Mouse (Mus musculus) cerebellum, adult 2 months (tissue): ENCODE data around the gene Meioc. TPM values are rescaled to one million over a fixed set of nuclear protein-coding genes. Genes with fewer than 3 reads are reported as not detected.
"Not testable (repeated sequence)": the region's sequence is repeated elsewhere in the genome, so short reads cannot be mapped to it uniquely, and the experiment has no call there.

Experiments used
- DNase-seq, 2 experiments: peaks; one replicate each; pipeline ENCODE4 v3.0.0; 2021
- H3K27ac ChIP-seq: fragments of 200-500 bp; 2 replicates; pipeline ENCODE4 v1.5.1; 2012; ENCODE audit warnings: low read length, control low read depth, inconsistent platforms; ENCODE audit not compliant: insufficient read depth
- H3K27me3 ChIP-seq: fragments of 200-500 bp; 2 replicates; pipeline ENCODE4 v1.6.1; 2012; ENCODE audit warnings: inconsistent platforms, mild to moderate bottlenecking, low read length, moderate library complexity; ENCODE audit not compliant: control insufficient read depth, insufficient read depth
- H3K4me1 ChIP-seq: fragments of 200-500 bp; 2 replicates; pipeline ENCODE4 v1.6.1; 2011; ENCODE audit warnings: low read length; ENCODE audit not compliant: control insufficient read depth, insufficient read depth
- H3K4me3 ChIP-seq: fragments of 200-500 bp; replicated peaks from 2 replicates; pipeline ENCODE3; 2011; ENCODE audit warnings: mild to moderate bottlenecking, low read depth, low read length, control low read depth; ENCODE audit not compliant: insufficient read depth
- CTCF ChIP-seq: fragments of 200-500 bp; IDR thresholded peaks from 2 replicates; pipeline ENCODE4 v1.5.1; 2011; ENCODE audit warnings: low read depth, mild to moderate bottlenecking, control low read depth, low read length, moderate library complexity, borderline replicate concordance; ENCODE audit not compliant: insufficient read depth
- POLR2A ChIP-seq: fragments of 200-500 bp; IDR thresholded peaks from 2 replicates; pipeline ENCODE4 v1.6.1; 2011; ENCODE audit warnings: low read length, control low read depth, borderline replicate concordance; ENCODE audit not compliant: insufficient read depth
- WGBS: fragments of 180-500 bp; shearing (Covaris S2); methylation state at CpG from one replicate; pipeline ENCODE4 v1.1.7; 2018; 5-methylcytosine and 5-hydroxymethylcytosine counted together
- polyA plus RNA-seq: library from polyadenylated mRNA; depleted of rRNA; stranded (reverse); fragments of >200 nt; gene quantifications from 2 replicates; pipeline ENCODE4 v1.2.3, GENCODE M21; 2012; rRNA removed

Meioc gene
- polyA plus RNA-seq, 1 experiment: not detected

- WGBS: 12% methylated on average over 9 of the region's 9 CpGs
- H3K4me1 ChIP-seq: peaks cover 3% of the 10 kb centered on the region
- DNase-seq: no peak
- H3K27me3 ChIP-seq: no peaks in the 10 kb centered on the region
- peak overlapping the region; percentile 87 for H3K27ac ChIP-seq
- TF ChIP-seq CTCF: no peak
- TF ChIP-seq POLR2A: no peak
- peak overlapping the region; percentile 89 for H3K4me3 ChIP-seq
Measured at GRCm38 (mm10) chr11:102698018-102698476, 34.5 kb downstream of the Meioc start.

- not testable (repeated sequence) for H3K27ac ChIP-seq, H3K4me1 ChIP-seq, H3K4me3 ChIP-seq, H3K27me3 ChIP-seq, DNase-seq
- 92% methylated on average over 6 of the region's 6 CpGs for WGBS
Measured at GRCm38 (mm10) chr11:102702206-102702605, 38.7 kb downstream of the Meioc start.

DNA sequence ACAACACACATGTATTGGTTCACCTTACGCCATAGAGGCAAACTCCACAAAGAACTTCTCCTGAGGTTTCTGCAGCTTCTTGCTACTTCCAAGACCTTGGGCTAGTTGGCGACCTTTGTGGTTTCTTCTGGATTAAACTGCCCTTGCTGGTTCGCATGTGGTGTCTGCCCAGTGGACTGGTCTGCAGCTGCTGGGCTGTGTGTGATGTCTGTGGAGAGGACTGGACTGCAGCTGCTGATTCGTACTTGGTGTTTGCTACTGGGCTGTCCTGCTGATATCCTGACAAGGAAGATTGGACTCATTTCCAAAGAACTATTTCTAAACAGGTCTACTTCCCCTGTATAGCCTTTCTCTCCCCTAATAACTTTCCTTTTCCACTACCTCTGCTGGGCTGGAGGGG, 48.9 kb downstream of the Meioc start:
- 94% methylated on average over 4 of the region's 4 CpGs for WGBS
- Histone ChIP-seq H3K27ac (no peak overlapping the region), H3K4me3 (no peak overlapping the region), H3K27me3 (no peaks in the 10 kb centered on the region), H3K4me1 (no peaks in the 10 kb centered on the region)
- TF ChIP-seq CTCF: no peak
- TF ChIP-seq POLR2A: no peak
- DNase-seq: no peak

- WGBS: 74% methylated on average over 2 of the region's 2 CpGs
- DNase-seq, H3K4me1 ChIP-seq, H3K27me3 ChIP-seq, H3K27ac ChIP-seq, H3K4me3 ChIP-seq: not testable (repeated sequence)
- TF ChIP-seq CTCF: peak; percentile 31; the same call in 1 of the 2 replicates
Measured at GRCm38 (mm10) chr11:102714578-102714977, 51.1 kb downstream of the Meioc start.

- Histone ChIP-seq H3K4me3 (no peak overlapping the region), H3K27ac (no peak overlapping the region), H3K27me3 (no peaks in the 10 kb centered on the region), H3K4me1 (no peaks in the 10 kb centered on the region)
- DNase-seq: no peak
- 79% methylated on average over 7 of the region's 7 CpGs for WGBS
- no peak for TF ChIP-seq CTCF
- no peak for TF ChIP-seq POLR2A
Measured at GRCm38 (mm10) chr11:102716135-102716534, 52.6 kb downstream of the Meioc start.

- H3K27me3 ChIP-seq: no peaks in the 10 kb centered on the region
- WGBS: 19% methylated on average over 3 of the region's 3 CpGs
- DNase-seq: no peak
- peak; percentile 53; the same call in 1 of the 2 replicates for TF ChIP-seq CTCF
- no peak for TF ChIP-seq POLR2A
- H3K27ac ChIP-seq: no peak overlapping the region
- H3K4me3 ChIP-seq: no peak overlapping the region
- H3K4me1 ChIP-seq: no peaks in the 10 kb centered on the region; the same call in none of the 2 replicates
Measured at GRCm38 (mm10) chr11:102725574-102725973, 62.1 kb downstream of the Meioc start.

DNA sequence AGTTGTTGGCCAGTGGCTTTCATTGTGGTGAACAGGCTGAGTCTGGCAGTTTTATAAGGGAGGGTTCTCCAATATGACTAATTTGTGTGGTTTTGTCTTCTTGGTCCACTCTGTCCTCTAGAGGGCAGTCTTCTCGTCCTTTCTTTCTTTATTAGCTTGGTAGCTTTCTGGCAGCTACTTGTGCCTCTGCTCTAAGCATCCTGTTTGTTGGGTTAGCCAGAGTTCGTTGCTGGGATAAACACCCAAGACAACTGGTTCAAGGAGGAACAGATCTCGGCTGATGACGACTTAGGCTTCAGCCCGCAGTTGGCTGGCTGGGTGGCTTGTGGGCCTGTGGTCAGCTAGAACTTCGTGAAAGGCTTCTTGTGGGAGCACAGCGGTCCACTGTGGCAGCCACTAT, 65.1 kb downstream of the Meioc start:
- WGBS: 25% methylated on average over 7 of the region's 7 CpGs
- peaks cover 12% of the 10 kb centered on the region for H3K4me1 ChIP-seq
- no peak overlapping the region for H3K4me3 ChIP-seq
- peak; percentile 47 to 74 for DNase-seq
- H3K27me3 ChIP-seq: no peaks in the 10 kb centered on the region
- TF ChIP-seq CTCF (peak; percentile 41; the same call in 1 of the 2 replicates), POLR2A (no peak)
- no peak overlapping the region for H3K27ac ChIP-seq

GRCm38 (mm10) chr11:102729835-102730234, 66.3 kb downstream of the Meioc start:
- no peak for DNase-seq
- Histone ChIP-seq H3K27ac (no peak overlapping the region), H3K27me3 (no peaks in the 10 kb centered on the region), H3K4me1 (peaks cover 12% of the 10 kb centered on the region), H3K4me3 (no peak overlapping the region)
- TF ChIP-seq POLR2A: no peak
- TF ChIP-seq CTCF: no peak
- 77% methylated on average over 3 of the region's 3 CpGs for WGBS

- Histone ChIP-seq H3K27me3 (no peaks in the 10 kb centered on the region), H3K27ac (peak overlapping the region; percentile 86), H3K4me1 (peaks cover 12% of the 10 kb centered on the region), H3K4me3 (no peak overlapping the region)
- peak; percentile 59 to 76 for DNase-seq
- TF ChIP-seq POLR2A (no peak), CTCF (no peak)
- 15% methylated on average over 6 of the region's 6 CpGs for WGBS
Measured at GRCm38 (mm10) chr11:102731366-102731765, 67.8 kb downstream of the Meioc start.

Other genes starting within 250 kb of the Meioc start
- gene Grn, start 233.4 kb upstream of the Meioc start, polyA plus RNA-seq: 58.4 TPM in 2 replicates
- gene Fam171a2, start 216.0 kb upstream of the Meioc start, polyA plus RNA-seq: 57.8 and 60.3 TPM in 2 replicates
- gene Itga2b, start 193.6 kb upstream of the Meioc start, polyA plus RNA-seq: 2.8 and 4.0 TPM in 2 replicates
- 64.7 and 66.9 TPM in 2 replicates for gene Gpatch8, start 107.3 kb upstream of the Meioc start, polyA plus RNA-seq
- gene Gm11627, start 84.3 kb upstream of the Meioc start, polyA plus RNA-seq: 1.1 and 1.3 TPM in 2 replicates
- gene Fzd2, start 59.3 kb upstream of the Meioc start, polyA plus RNA-seq: 2.7 and 2.9 TPM in 2 replicates
- 24.6 and 25.0 TPM in 2 replicates for gene Ccdc43, start 34.1 kb downstream of the Meioc start, polyA plus RNA-seq
- 207 and 239 TPM in 2 replicates for gene Adam11, start 97.7 kb downstream of the Meioc start, polyA plus RNA-seq
- 6.4 and 7.9 TPM in 2 replicates for gene Gjc1, start 156.0 kb downstream of the Meioc start, polyA plus RNA-seq
- gene Higd1b, start 172.1 kb downstream of the Meioc start, polyA plus RNA-seq: 6.8 and 9.6 TPM in 2 replicates
- 89.9 and 102 TPM in 2 replicates for gene Eftud2, start 217.3 kb downstream of the Meioc start, polyA plus RNA-seq
- gene Ccdc103, start 217.5 kb downstream of the Meioc start, polyA plus RNA-seq: 0.57 and 0.65 TPM in 2 replicates
- gene Fam187a, start 221.5 kb downstream of the Meioc start, polyA plus RNA-seq: not detected in 2 replicates
- 207 and 211 TPM in 2 replicates for gene Gfap, start 237.2 kb downstream of the Meioc start, polyA plus RNA-seq